Mouse (Mus musculus) lung, embryonic 16.5 days (tissue): ENCODE data around the gene Tsc22d4. TPM values are rescaled to one million over a fixed set of nuclear protein-coding genes. Genes with fewer than 3 reads are reported as not detected.

Source experiments
- ATAC-seq: fragments of 200-750 bp; cut with Nextera tagmentation; 2 replicates; pipeline ENCODE4 v1.8.0; 2017; ENCODE audit warnings: low read depth, mild to moderate bottlenecking, moderate library complexity
- H3K27ac ChIP-seq: fragments of 300-500 bp; sonication (generic); 2 replicates; pipeline ENCODE4 v1.5.1; 2014; ENCODE audit warnings: mild to moderate bottlenecking, control low read depth, low read length
- H3K27me3 ChIP-seq: fragments of 300-500 bp; sonication (generic); 2 replicates; pipeline ENCODE4 v1.6.1; 2014; ENCODE audit warnings: low read depth, low read length, mixed read lengths; ENCODE audit not compliant: control insufficient read depth, insufficient read depth
- H3K36me3 ChIP-seq: fragments of 300-500 bp; sonication (generic); 2 replicates; pipeline ENCODE4 v1.6.1; 2014; ENCODE audit warnings: low read length; ENCODE audit not compliant: control insufficient read depth, insufficient read depth
- H3K4me1 ChIP-seq: fragments of 300-500 bp; sonication (generic); replicated peaks from 2 replicates; pipeline ENCODE4 v1.6.1; 2014; ENCODE audit warnings: low read length, mixed read lengths; ENCODE audit not compliant: control insufficient read depth, insufficient read depth
- H3K4me2 ChIP-seq: fragments of 300-500 bp; sonication (generic); 2 replicates; pipeline ENCODE4 v1.6.1; 2014; ENCODE audit warnings: low read depth, low read length, control low read depth
- H3K4me3 ChIP-seq: fragments of 300-500 bp; sonication (generic); 2 replicates; pipeline ENCODE4 v1.5.1; 2014; ENCODE audit warnings: mild to moderate bottlenecking, low read length, control low read depth
- H3K9ac ChIP-seq: fragments of 300-500 bp; sonication (generic); 2 replicates; pipeline ENCODE4 v1.6.1; 2014; ENCODE audit warnings: low read length, control low read depth
- H3K9me3 ChIP-seq: fragments of 300-500 bp; sonication (generic); 2 replicates; pipeline ENCODE4 v1.6.1; 2016; ENCODE audit warnings: low read length; ENCODE audit not compliant: control insufficient read depth
- WGBS: fragments of 180-500 bp; shearing (Covaris S2); extraction: QIAGEN DNeasy Blood & Tissue Kit; methylation state at CpG from one replicate; pipeline ENCODE4 v1.1.7; 2014; 5-methylcytosine and 5-hydroxymethylcytosine counted together
- polyA plus RNA-seq: library from polyadenylated mRNA; unstranded; fragments of >200 nt; fragmentation: Nextera tagmentation; extraction: Ambion mirVana; gene quantifications from 2 replicates; pipeline ENCODE4 v1.2.1, GENCODE M21; 2015

Tsc22d4 gene
- polyA plus RNA-seq, 1 experiment from 2014 or later, result 140 TPM

- Histone ChIP-seq H3K4me1 (no peaks in the 10 kb centered on the region), H3K27me3 (no peaks in the 10 kb centered on the region), H3K36me3 (no peaks in the 10 kb centered on the region), H3K4me2 (no peak overlapping the region), H3K27ac (no peak overlapping the region), H3K4me3 (no peak overlapping the region), H3K9me3 (no peaks in the 10 kb centered on the region), H3K9ac (no peak overlapping the region)
- WGBS, result 73% methylated on average over 3 of the region's 3 CpGs
- ATAC-seq, result no peak
These were observed 51.1 kb downstream of the Tsc22d4 start for GRCm38 (mm10) chr5:137796606-137797005.

- H3K4me3 ChIP-seq, result no peak overlapping the region
- no peaks in the 10 kb centered on the region for H3K27me3 ChIP-seq
- no peaks in the 10 kb centered on the region for H3K9me3 ChIP-seq
- no peaks in the 10 kb centered on the region for H3K36me3 ChIP-seq
- no peak overlapping the region for H3K4me2 ChIP-seq
- no peaks in the 10 kb centered on the region for H3K4me1 ChIP-seq
- H3K9ac ChIP-seq, result no peak overlapping the region
- H3K27ac ChIP-seq, result no peak overlapping the region
- ATAC-seq, result no peak
- WGBS, result 78% methylated on average over 3 of the region's 3 CpGs
These were observed 55.4 kb downstream of the Tsc22d4 start for GRCm38 (mm10) chr5:137800917-137801316.

GRCm38 (mm10) chr5:137806158-137806557 lies 60.6 kb downstream of the Tsc22d4 start:
- Histone ChIP-seq H3K9me3 (no peaks in the 10 kb centered on the region), H3K9ac (no peak overlapping the region), H3K4me1 (no peaks in the 10 kb centered on the region), H3K36me3 (no peaks in the 10 kb centered on the region), H3K4me3 (no peak overlapping the region), H3K27ac (no peak overlapping the region), H3K4me2 (no peak overlapping the region), H3K27me3 (no peaks in the 10 kb centered on the region)
- peak; percentile 59 for ATAC-seq
- 46% methylated on average over 1 of the region's 1 CpGs for WGBS

- WGBS, result 81% methylated on average over 5 of the region's 5 CpGs
- no peak overlapping the region for H3K27ac ChIP-seq
- no peak for ATAC-seq
These were observed 62.8 kb downstream of the Tsc22d4 start for GRCm38 (mm10) chr5:137808316-137808715.

GRCm38 (mm10) chr5:137817466-137818222 lies 72.1 kb downstream of the Tsc22d4 start:
- H3K4me2 ChIP-seq, result no peak overlapping the region
- H3K4me1 ChIP-seq, result no peaks in the 10 kb centered on the region
- WGBS, result 55% methylated on average over 4 of the region's 4 CpGs
- H3K9me3 ChIP-seq, result no peaks in the 10 kb centered on the region
- no peak overlapping the region for H3K27ac ChIP-seq
- H3K27me3 ChIP-seq, result no peaks in the 10 kb centered on the region
- ATAC-seq, result no peak
- no peak overlapping the region for H3K4me3 ChIP-seq
- H3K36me3 ChIP-seq, result no peaks in the 10 kb centered on the region; the same call in 1 of the 2 replicates
- no peak overlapping the region for H3K9ac ChIP-seq

More at GRCm38 (mm10) chr5:137808316-137808715, 62.8 kb downstream of the Tsc22d4 start:
- no peak overlapping the region for H3K4me2 ChIP-seq
- H3K9me3 ChIP-seq, result no peaks in the 10 kb centered on the region
- no peaks in the 10 kb centered on the region for H3K27me3 ChIP-seq
- H3K36me3 ChIP-seq, result no peaks in the 10 kb centered on the region
- no peak overlapping the region for H3K4me3 ChIP-seq
- H3K9ac ChIP-seq, result no peak overlapping the region
- no peaks in the 10 kb centered on the region for H3K4me1 ChIP-seq

Other genes starting within 250 kb of the Tsc22d4 start
- gene Pop7, start 243.2 kb upstream of the Tsc22d4 start, polyA plus RNA-seq, result 50.4 and 54.4 TPM in 2 replicates
- 10.7 and 10.9 TPM in 2 replicates for gene Gigyf1, start 227.2 kb upstream of the Tsc22d4 start, polyA plus RNA-seq
- 0.31 and 0.98 TPM in 2 replicates for gene Epo, start 212.5 kb upstream of the Tsc22d4 start, polyA plus RNA-seq
- gene Gnb2, start 212.2 kb upstream of the Tsc22d4 start, polyA plus RNA-seq, result 379 and 400 TPM in 2 replicates
- 0.51 and 0.60 TPM in 2 replicates for gene Actl6b, start 192.2 kb upstream of the Tsc22d4 start, polyA plus RNA-seq
- 0.46 and 1.4 TPM in 2 replicates for gene Tfr2, start 175.9 kb upstream of the Tsc22d4 start, polyA plus RNA-seq
- 30.4 and 30.7 TPM in 2 replicates for gene Mospd3, start 144.7 kb upstream of the Tsc22d4 start, polyA plus RNA-seq
- 119 and 123 TPM in 2 replicates for gene Pcolce, start 131.9 kb upstream of the Tsc22d4 start, polyA plus RNA-seq
- gene Fbxo24, start 116.7 kb upstream of the Tsc22d4 start, polyA plus RNA-seq, result 0.13 and 0.15 TPM in 2 replicates
- 34.2 and 42.6 TPM in 2 replicates for gene Lrch4, start 116.6 kb upstream of the Tsc22d4 start, polyA plus RNA-seq
- 14.8 and 18.1 TPM in 2 replicates for gene Gm20605, start 116.6 kb upstream of the Tsc22d4 start, polyA plus RNA-seq
- 9.7 and 12.4 TPM in 2 replicates for gene Sap25, start 104.4 kb upstream of the Tsc22d4 start, polyA plus RNA-seq
- 0.38 TPM in 1 of 2 replicates, not detected in the other for gene Irs3, start 100.0 kb upstream of the Tsc22d4 start, polyA plus RNA-seq
- 14.2 and 16.3 TPM in 2 replicates for gene Agfg2, start 61.0 kb upstream of the Tsc22d4 start, polyA plus RNA-seq
- 1.6 and 1.9 TPM in 2 replicates for gene Nyap1, start 4.1 kb upstream of the Tsc22d4 start, polyA plus RNA-seq
- gene Ppp1r35, start 33.1 kb downstream of the Tsc22d4 start, polyA plus RNA-seq, result 25.9 and 30.5 TPM in 2 replicates
- 10.0 and 10.5 TPM in 2 replicates for gene Mepce, start 41.9 kb downstream of the Tsc22d4 start, polyA plus RNA-seq
- gene Zcwpw1, start 42.1 kb downstream of the Tsc22d4 start, polyA plus RNA-seq, result 24.3 and 26.8 TPM in 2 replicates
- 4.4 and 5.2 TPM in 2 replicates for gene Pilra, start 90.6 kb downstream of the Tsc22d4 start, polyA plus RNA-seq
- 1.1 and 1.8 TPM in 2 replicates for gene Pilrb1, start 112.4 kb downstream of the Tsc22d4 start, polyA plus RNA-seq
- gene Pilrb2, start 126.1 kb downstream of the Tsc22d4 start, polyA plus RNA-seq, result 1.1 and 1.5 TPM in 2 replicates
- 0.77 and 0.79 TPM in 2 replicates for gene Cyp3a13, start 175.9 kb downstream of the Tsc22d4 start, polyA plus RNA-seq
- 0.08 and 0.10 TPM in 2 replicates for gene Gjc3, start 217.4 kb downstream of the Tsc22d4 start, polyA plus RNA-seq
- gene Azgp1, start 235.8 kb downstream of the Tsc22d4 start, polyA plus RNA-seq, result 1.1 TPM in 1 of 2 replicates, not detected in the other